Mouse (Mus musculus) thymus, adult 2 months (tissue): ENCODE measurements around the gene Spop.

Experiments used
- CTCF ChIP-seq: fragments of 200-500 bp; IDR thresholded peaks from 2 replicates; pipeline ENCODE4 v1.5.1; 2012; ENCODE audit warnings: mild to moderate bottlenecking, control low read depth, low read length, moderate library complexity, borderline replicate concordance; ENCODE audit not compliant: control insufficient read depth, poor library complexity, insufficient read depth; ENCODE audit errors: extremely low read depth
- POLR2A ChIP-seq: fragments of 200-500 bp; IDR thresholded peaks from 2 replicates; pipeline ENCODE4 v1.6.1; 2012; ENCODE audit warnings: mild to moderate bottlenecking, low read length, control low read depth, moderate library complexity; ENCODE audit not compliant: control insufficient read depth, poor library complexity, insufficient read depth; ENCODE audit errors: extremely low read depth

- TF ChIP-seq CTCF (no peak), POLR2A (no peak)
Measured at GRCm38 (mm10) chr11:95366280-95366897, 47.5 kb upstream of the Spop start.
